ENCODE assay signal across 17 mouse cellular contexts in the genomic region with DNA sequence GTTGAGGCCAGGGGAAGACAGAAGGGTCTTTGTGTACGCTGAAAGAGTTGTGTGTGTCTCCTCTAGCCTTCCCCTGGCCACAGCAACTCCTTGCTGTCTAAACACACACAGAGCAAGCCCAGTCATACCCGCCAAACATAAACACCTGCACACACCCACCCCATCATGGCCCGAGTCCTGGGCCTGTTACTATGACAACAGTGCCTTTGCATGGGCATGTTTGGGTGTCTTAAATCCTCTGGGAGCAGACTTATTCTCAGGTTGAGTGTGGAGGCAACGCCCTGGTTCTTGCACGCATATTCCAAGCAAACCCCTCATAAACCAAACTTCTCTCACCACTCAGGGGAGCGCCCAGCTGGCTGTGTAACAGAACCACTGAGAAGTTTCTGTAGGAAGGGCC.
DNase-seq lines count a peak whose midpoint lies in the region; ATAC-seq and TF ChIP-seq lines count a peak whose summit lies in the region.
"Had no signal": no experiment of that assay in that cellular context is flagged by ENCODE, and none has a peak within 500 bp of the region (broad histone marks: within the 10 kb centered on the region; RNA-seq: fewer than 3 reads in every experiment).

No protein-coding gene starts in this region.

- no peak for TF ChIP-seq POLR2A in cerebellum, adult 2 months (IDR thresholded peaks at IDR 0.05; ENCODE audit: borderline replicate concordance, insufficient read depth, low read length)

- no peaks in the 10 kb centered on the region; the same call in 1 of the 2 replicates for H3K36me3 ChIP-seq in intestine, embryonic 14.5 days (ENCODE audit: control insufficient read depth, insufficient read depth, low read length)
- H3K36me3 ChIP-seq in intestine, embryonic 15.5 days, result no peaks in the 10 kb centered on the region
- no peaks in the 10 kb centered on the region for H3K36me3 ChIP-seq in embryonic facial prominence, embryonic 14.5 days (ENCODE audit: control insufficient read depth, insufficient read depth, low read length)
- no peaks in the 10 kb centered on the region for H3K36me3 ChIP-seq in stomach, embryonic 16.5 days (ENCODE audit: control insufficient read depth, insufficient read depth, low read length)
- H3K36me3 ChIP-seq: heart, embryonic 13.5 days; hindbrain, embryonic 15.5 days had no signal

- no peak for DNase-seq in intestine, embryonic 14.5 days (ENCODE audit: low spot score)
- peak; percentile 9 to 33 for DNase-seq in urinary bladder, adult 18-20 months (ENCODE audit: low spot score in 2 of 2)
- no peak for DNase-seq in urinary bladder, adult 2 months (ENCODE audit: low spot score)
- DNase-seq in embryonic facial prominence, embryonic 14.5 days (ENCODE audit: low spot score), result peak; percentile 88
- no peak for DNase-seq in cerebellum, adult 2 months
- no peak for DNase-seq in cerebellum, postnatal 36 days
- DNase-seq: adrenal gland, postnatal 36 days; cerebellum, adult 9-10 months; gastrocnemius, postnatal 14 days; thymus, postnatal 4 days had no signal

- peaks cover 5% of the 10 kb centered on the region; the same call in 1 of the 2 replicates for H3K4me1 ChIP-seq in intestine, embryonic 14.5 days (replicated peaks; ENCODE audit: control insufficient read depth, insufficient read depth, low read length)
- H3K4me1 ChIP-seq in intestine, embryonic 15.5 days (replicated peaks), result peaks cover 5% of the 10 kb centered on the region; the same call in 1 of the 2 replicates
- peaks cover 7% of the 10 kb centered on the region; the same call in 1 of the 2 replicates for H3K4me1 ChIP-seq in embryonic facial prominence, embryonic 14.5 days (ENCODE audit: control insufficient read depth, insufficient read depth, low read length)
- peaks cover 4% of the 10 kb centered on the region for H3K4me1 ChIP-seq in stomach, embryonic 16.5 days (ENCODE audit: control insufficient read depth, insufficient read depth, low read length)
- no peaks in the 10 kb centered on the region for H3K4me1 ChIP-seq in cerebellum, adult 2 months (ENCODE audit: control insufficient read depth, insufficient read depth, low read length)
- H3K4me1 ChIP-seq: heart, embryonic 13.5 days had no signal

- H3K4me3 ChIP-seq in intestine, embryonic 14.5 days (ENCODE audit: low read depth, low read length), result no peak overlapping the region
- H3K4me3 ChIP-seq in intestine, embryonic 15.5 days (replicated peaks), result no peak overlapping the region
- no peak overlapping the region for H3K4me3 ChIP-seq in embryonic facial prominence, embryonic 14.5 days (ENCODE audit: low read depth, low read length)
- H3K4me3 ChIP-seq in stomach, embryonic 16.5 days (replicated peaks; ENCODE audit: low read length), result no peak overlapping the region
- no peak overlapping the region for H3K4me3 ChIP-seq in cerebellum, adult 2 months (replicated peaks; ENCODE audit: insufficient read depth, low read depth, low read length)
- H3K4me3 ChIP-seq: erythroblast, embryonic 14.5 days; heart, embryonic 13.5 days; hindbrain, embryonic 15.5 days had no signal

- no peaks in the 10 kb centered on the region for H3K9me3 ChIP-seq in intestine, embryonic 14.5 days (ENCODE audit: control insufficient read depth, low read length)
- H3K9me3 ChIP-seq in intestine, embryonic 15.5 days, result no peaks in the 10 kb centered on the region
- no peaks in the 10 kb centered on the region for H3K9me3 ChIP-seq in embryonic facial prominence, embryonic 14.5 days (ENCODE audit: control insufficient read depth, low read length)
- no peaks in the 10 kb centered on the region for H3K9me3 ChIP-seq in stomach, embryonic 16.5 days (replicated peaks; ENCODE audit: control insufficient read depth, low read length)
- H3K9me3 ChIP-seq: heart, embryonic 13.5 days; hindbrain, embryonic 15.5 days had no signal

- no peak overlapping the region for H3K9ac ChIP-seq in intestine, embryonic 14.5 days (ENCODE audit: low read length)
- no peak overlapping the region for H3K9ac ChIP-seq in intestine, embryonic 15.5 days
- H3K9ac ChIP-seq in embryonic facial prominence, embryonic 14.5 days (ENCODE audit: low read depth, low read length), result no peak overlapping the region
- no peak overlapping the region for H3K9ac ChIP-seq in stomach, embryonic 16.5 days (ENCODE audit: low read length)
- H3K9ac ChIP-seq: heart, embryonic 13.5 days; hindbrain, embryonic 15.5 days had no signal

- no peak overlapping the region for H3K4me2 ChIP-seq in intestine, embryonic 14.5 days (ENCODE audit: low read length)
- H3K4me2 ChIP-seq in intestine, embryonic 15.5 days (replicated peaks), result no peak overlapping the region
- no peak overlapping the region for H3K4me2 ChIP-seq in embryonic facial prominence, embryonic 14.5 days (ENCODE audit: low read depth, low read length)
- no peak overlapping the region for H3K4me2 ChIP-seq in stomach, embryonic 16.5 days (ENCODE audit: low read depth, low read length)
- H3K4me2 ChIP-seq: heart, embryonic 13.5 days; hindbrain, embryonic 15.5 days had no signal

- TF ChIP-seq CTCF in cerebellum, adult 2 months (IDR thresholded peaks at IDR 0.05; ENCODE audit: borderline replicate concordance, insufficient read depth, low read depth, low read length), result no peak

- H3K27me3 ChIP-seq in intestine, embryonic 14.5 days (replicated peaks; ENCODE audit: control insufficient read depth, insufficient read depth, low read length), result no peaks in the 10 kb centered on the region
- H3K27me3 ChIP-seq in intestine, embryonic 15.5 days (replicated peaks), result no peaks in the 10 kb centered on the region
- H3K27me3 ChIP-seq in embryonic facial prominence, embryonic 14.5 days (replicated peaks; ENCODE audit: control insufficient read depth, insufficient read depth, low read length), result no peaks in the 10 kb centered on the region
- no peaks in the 10 kb centered on the region for H3K27me3 ChIP-seq in stomach, embryonic 16.5 days (ENCODE audit: control insufficient read depth, insufficient read depth, low read length)
- H3K27me3 ChIP-seq in cerebellum, adult 2 months (ENCODE audit: control insufficient read depth, insufficient read depth, low read length), result no peaks in the 10 kb centered on the region
- H3K27me3 ChIP-seq: heart, embryonic 13.5 days; hindbrain, embryonic 15.5 days; Patski had no signal

- no peak overlapping the region for H3K27ac ChIP-seq in intestine, embryonic 14.5 days (ENCODE audit: low read depth)
- no peak overlapping the region for H3K27ac ChIP-seq in intestine, embryonic 15.5 days
- H3K27ac ChIP-seq in embryonic facial prominence, embryonic 14.5 days (replicated peaks; ENCODE audit: low read depth, low read length), result peak overlapping the region; percentile 78
- peak overlapping the region; percentile 30; the same call in 1 of the 2 replicates for H3K27ac ChIP-seq in stomach, embryonic 16.5 days (ENCODE audit: low read length)
- no peak overlapping the region for H3K27ac ChIP-seq in cerebellum, adult 2 months (ENCODE audit: insufficient read depth, low read length)
- H3K27ac ChIP-seq: heart, embryonic 13.5 days; hindbrain, embryonic 15.5 days had no signal

- 40% methylated on average over 6 of the region's 6 CpGs for WGBS in intestine, embryonic 14.5 days
- WGBS in intestine, embryonic 15.5 days, result 41% methylated on average over 6 of the region's 6 CpGs
- 58% methylated on average over 6 of the region's 6 CpGs for WGBS in embryonic facial prominence, embryonic 14.5 days
- 42% methylated on average over 6 of the region's 6 CpGs for WGBS in stomach, embryonic 16.5 days
- 87% methylated on average over 6 of the region's 6 CpGs for WGBS in cerebellum, adult 2 months

- peak; percentile 23; the same call in 1 of the 2 replicates for ATAC-seq in intestine, embryonic 14.5 days (replicated peaks; ENCODE audit: low FRiP score, low TSS enrichment, low read depth)
- no peak for ATAC-seq in intestine, embryonic 15.5 days
- peak; percentile 88 for ATAC-seq in embryonic facial prominence, embryonic 14.5 days (ENCODE audit: low read depth)
- ATAC-seq in stomach, embryonic 16.5 days (ENCODE audit: insufficient read depth, low FRiP score), result 0 out of 2 replicates have a peak, but pooled peaks have one; percentile 12
- ATAC-seq: CD4-positive, CD25-positive, alpha-beta regulatory T cell, adult 4 months; Patski had no signal

Comparison
In these comparisons a context has a peak if more than half of its experiments do, and no peak if none do; other contexts are left out.
1. DNase-seq: peak in urinary bladder, adult 18-20 months (2 of 2) and embryonic facial prominence, embryonic 14.5 days (single experiment); none in intestine, embryonic 14.5 days (single experiment), urinary bladder, adult 2 months (single experiment), cerebellum, adult 2 months (0 of 2) and cerebellum, postnatal 36 days (0 of 2).
2. H3K27ac ChIP-seq: peak in embryonic facial prominence, embryonic 14.5 days (single experiment) and stomach, embryonic 16.5 days (single experiment); none in intestine, embryonic 14.5 days (single experiment), intestine, embryonic 15.5 days (single experiment) and cerebellum, adult 2 months (single experiment).